In the genomic region with DNA sequence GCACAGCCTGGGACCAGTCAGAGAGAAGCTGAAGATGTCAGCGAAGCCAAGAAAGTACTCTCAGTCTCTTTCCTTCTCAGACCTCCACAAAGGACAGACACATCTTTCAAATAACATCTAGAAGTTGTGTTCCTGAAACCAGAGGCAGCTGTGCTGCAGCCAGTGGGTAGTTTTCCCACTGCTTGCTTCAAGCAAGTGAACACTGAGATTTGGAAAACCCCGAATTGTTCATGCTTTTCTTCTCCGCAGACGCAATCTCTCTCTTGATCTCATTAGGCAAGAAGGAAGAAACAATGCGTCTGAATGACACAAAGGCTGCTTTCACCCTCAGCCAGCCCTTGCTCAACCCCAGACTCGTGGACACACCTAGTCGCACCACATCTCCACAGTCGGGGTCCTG, we compare ENCODE assay signal across 1 mouse cellular context.
TF ChIP-seq lines count a peak whose summit lies in the region.

No protein-coding gene starts in this region.

TF ChIP-seq in CH12.LX, 34 proteins besides CTCF, POLR2A, EP300 and RAD21 (continued from another document):
- TF ChIP-seq ZKSCAN1 (IDR thresholded peaks at IDR 0.05; ENCODE audit: borderline replicate concordance, low read depth, low read length), result peak; percentile 40; the same call in 1 of the 2 replicates
- TF ChIP-seq ZMIZ1 (IDR thresholded peaks at IDR 0.05; ENCODE audit: low read depth, low read length), result no peak
- no peak for TF ChIP-seq ZNF384 (IDR thresholded peaks at IDR 0.05; ENCODE audit: low read depth, low read length)
- TF ChIP-seq USF1 (IDR thresholded peaks at IDR 0.05; ENCODE audit: low read depth, low read length), result no peak
- TF ChIP-seq CHD1 (IDR thresholded peaks at IDR 0.05; ENCODE audit: low read depth, low read length), result no peak
- peak; percentile 93; the same call in 1 of the 2 replicates for TF ChIP-seq TCF12 (IDR thresholded peaks at IDR 0.05; ENCODE audit: low read depth, low read length)
- TF ChIP-seq USF2 (conservative IDR thresholded peaks at IDR 0.05; ENCODE audit: low read depth, low read length), result no peak
- TF ChIP-seq JUN (IDR thresholded peaks at IDR 0.05; ENCODE audit: insufficient read depth, low read depth, low read length), result no peak; the same call in 1 of the 2 replicates
- no peak for TF ChIP-seq PAX5 (IDR thresholded peaks at IDR 0.05; ENCODE audit: low read length)
- TF ChIP-seq SMC3 (IDR thresholded peaks at IDR 0.05; ENCODE audit: low read depth, low read length), result no peak; the same call in 1 of the 2 replicates
- 0 out of 2 replicates have a peak, but pooled peaks have one; percentile 25 for TF ChIP-seq KAT2A (IDR thresholded peaks at IDR 0.05; ENCODE audit: insufficient replicate concordance, low read length)
- no peak for TF ChIP-seq ELF1 (IDR thresholded peaks at IDR 0.05; ENCODE audit: low read depth, low read length)
- TF ChIP-seq CHD2 (IDR thresholded peaks at IDR 0.05; ENCODE audit: low read length), result no peak
- TF ChIP-seq RCOR1 (conservative IDR thresholded peaks at IDR 0.05; ENCODE audit: low read depth, low read length), result no peak; the same call in 1 of the 2 replicates
- no peak for TF ChIP-seq NELFE (IDR thresholded peaks at IDR 0.05; ENCODE audit: low read depth, low read length)
- peak; percentile 55 for TF ChIP-seq SIN3A (IDR thresholded peaks at IDR 0.05; ENCODE audit: low read length)
- 0 out of 2 replicates have a peak, but pooled peaks have one; percentile 42 for TF ChIP-seq TBP (conservative IDR thresholded peaks at IDR 0.05; ENCODE audit: low read depth, low read length)
- 0 out of 2 replicates have a peak, but pooled peaks have one; percentile 39 for TF ChIP-seq JUND (conservative IDR thresholded peaks at IDR 0.05; ENCODE audit: low read depth, low read length)
- TF ChIP-seq UBTF (IDR thresholded peaks at IDR 0.05; ENCODE audit: low read depth, low read length), result no peak; the same call in 1 of the 2 replicates
- peak; percentile 73 for TF ChIP-seq BHLHE40 (IDR thresholded peaks at IDR 0.05; ENCODE audit: low read depth, low read length)
- TF ChIP-seq MEF2A (IDR thresholded peaks at IDR 0.05; ENCODE audit: borderline replicate concordance, low read depth, low read length), result peak; percentile 87
- TF ChIP-seq ETS1 (conservative IDR thresholded peaks at IDR 0.05; ENCODE audit: low read depth, low read length), result peak; percentile 92
- TF ChIP-seq IRF4 (IDR thresholded peaks at IDR 0.05; ENCODE audit: low read depth, low read length), result peak; percentile 87
